Mouse (Mus musculus): ENCODE measurements around the gene Slc39a11. TPM values are rescaled to one million over a fixed set of nuclear protein-coding genes. Genes with fewer than 3 reads are reported as not detected.

Gene Slc39a11
- polyA plus RNA-seq, 1 experiment from 2014 or later, result 18.6 TPM

GRCm38 (mm10) chr11:113611664-113612611 is 37.9 kb downstream of the Slc39a11 start:
- H3K9me3 ChIP-seq (ENCODE audit: control insufficient read depth, low read depth, low read length), result no peaks in the 10 kb centered on the region
- H3K27ac ChIP-seq (ENCODE audit: low read length), result no peak overlapping the region
- WGBS, result 12% methylated on average over 24 of the region's 24 CpGs
- H3K4me3 ChIP-seq (ENCODE audit: low read depth, low read length), result no peak overlapping the region
- H3K27me3 ChIP-seq (ENCODE audit: control insufficient read depth, insufficient read depth, low read length), result no peaks in the 10 kb centered on the region
- H3K9ac ChIP-seq (replicated peaks; ENCODE audit: low read depth, low read length), result no peak overlapping the region
- ATAC-seq (ENCODE audit: insufficient number of reproducible peaks, insufficient read depth, low FRiP score, low read depth), result peak; percentile 71; the same call in 1 of the 2 replicates
- peak overlapping the region; percentile 23 for H3K4me2 ChIP-seq (replicated peaks; ENCODE audit: low read depth, low read length)
- no peaks in the 10 kb centered on the region for H3K36me3 ChIP-seq (ENCODE audit: control insufficient read depth, insufficient read depth, low read length)
- H3K4me1 ChIP-seq (ENCODE audit: control insufficient read depth, insufficient read depth, low read length), result peaks cover 6% of the 10 kb centered on the region; the same call in 1 of the 2 replicates

GRCm38 (mm10) chr11:113611112-113611646 is 38.7 kb downstream of the Slc39a11 start:
- WGBS, result 66% methylated on average over 10 of the region's 10 CpGs
- Histone ChIP-seq H3K4me3 (ENCODE audit: low read depth, low read length) (no peak overlapping the region), H3K27me3 (ENCODE audit: control insufficient read depth, insufficient read depth, low read length) (no peaks in the 10 kb centered on the region), H3K9me3 (ENCODE audit: control insufficient read depth, low read depth, low read length) (no peaks in the 10 kb centered on the region), H3K36me3 (ENCODE audit: control insufficient read depth, insufficient read depth, low read length) (no peaks in the 10 kb centered on the region), H3K9ac (replicated peaks; ENCODE audit: low read depth, low read length) (no peak overlapping the region), H3K4me2 (replicated peaks; ENCODE audit: low read depth, low read length) (no peak overlapping the region), H3K27ac (ENCODE audit: low read length) (no peak overlapping the region), H3K4me1 (ENCODE audit: control insufficient read depth, insufficient read depth, low read length) (peaks cover 6% of the 10 kb centered on the region; the same call in 1 of the 2 replicates)
- ATAC-seq (ENCODE audit: insufficient number of reproducible peaks, insufficient read depth, low FRiP score, low read depth), result no peak

GRCm38 (mm10) chr11:113610266-113610665 is 39.6 kb downstream of the Slc39a11 start:
- Histone ChIP-seq H3K36me3 (ENCODE audit: control insufficient read depth, insufficient read depth, low read length) (no peaks in the 10 kb centered on the region), H3K27ac (ENCODE audit: low read length) (no peak overlapping the region), H3K4me2 (replicated peaks; ENCODE audit: low read depth, low read length) (no peak overlapping the region), H3K9ac (replicated peaks; ENCODE audit: low read depth, low read length) (no peak overlapping the region), H3K9me3 (ENCODE audit: control insufficient read depth, low read depth, low read length) (no peaks in the 10 kb centered on the region), H3K4me1 (ENCODE audit: control insufficient read depth, insufficient read depth, low read length) (peaks cover 6% of the 10 kb centered on the region; the same call in 1 of the 2 replicates), H3K4me3 (ENCODE audit: low read depth, low read length) (no peak overlapping the region), H3K27me3 (ENCODE audit: control insufficient read depth, insufficient read depth, low read length) (no peaks in the 10 kb centered on the region)
- ATAC-seq (ENCODE audit: insufficient number of reproducible peaks, insufficient read depth, low FRiP score, low read depth), result no peak
- 51% methylated on average over 5 of the region's 5 CpGs for WGBS

GRCm38 (mm10) chr11:113609581-113609980 is 40.3 kb downstream of the Slc39a11 start:
- H3K4me3 ChIP-seq (ENCODE audit: low read depth, low read length), result no peak overlapping the region
- H3K27ac ChIP-seq (ENCODE audit: low read length), result no peak overlapping the region
- no peak overlapping the region for H3K4me2 ChIP-seq (replicated peaks; ENCODE audit: low read depth, low read length)
- ATAC-seq (ENCODE audit: insufficient number of reproducible peaks, insufficient read depth, low FRiP score, low read depth), result no peak
- H3K4me1 ChIP-seq (ENCODE audit: control insufficient read depth, insufficient read depth, low read length), result peaks cover 6% of the 10 kb centered on the region; the same call in 1 of the 2 replicates
- no peak overlapping the region for H3K9ac ChIP-seq (replicated peaks; ENCODE audit: low read depth, low read length)
- H3K27me3 ChIP-seq (ENCODE audit: control insufficient read depth, insufficient read depth, low read length), result no peaks in the 10 kb centered on the region
- H3K9me3 ChIP-seq (ENCODE audit: control insufficient read depth, low read depth, low read length), result no peaks in the 10 kb centered on the region
- 56% methylated on average over 5 of the region's 5 CpGs for WGBS
- no peaks in the 10 kb centered on the region for H3K36me3 ChIP-seq (ENCODE audit: control insufficient read depth, insufficient read depth, low read length)

- Histone ChIP-seq H3K27me3 (ENCODE audit: control insufficient read depth, insufficient read depth, low read length) (no peaks in the 10 kb centered on the region), H3K9me3 (ENCODE audit: control insufficient read depth, low read depth, low read length) (no peaks in the 10 kb centered on the region), H3K9ac (replicated peaks; ENCODE audit: low read depth, low read length) (no peak overlapping the region), H3K4me1 (ENCODE audit: control insufficient read depth, insufficient read depth, low read length) (peaks cover 6% of the 10 kb centered on the region; the same call in 1 of the 2 replicates), H3K4me3 (ENCODE audit: low read depth, low read length) (no peak overlapping the region), H3K4me2 (replicated peaks; ENCODE audit: low read depth, low read length) (no peak overlapping the region), H3K36me3 (ENCODE audit: control insufficient read depth, insufficient read depth, low read length) (no peaks in the 10 kb centered on the region), H3K27ac (ENCODE audit: low read length) (no peak overlapping the region)
- ATAC-seq (ENCODE audit: insufficient number of reproducible peaks, insufficient read depth, low FRiP score, low read depth), result no peak
- 98% methylated on average over 12 of the region's 12 CpGs for WGBS
Measured at GRCm38 (mm10) chr11:113607556-113607955, 42.3 kb downstream of the Slc39a11 start.

GRCm38 (mm10) chr11:113601616-113602343 is 48.1 kb downstream of the Slc39a11 start:
- Histone ChIP-seq H3K27ac (ENCODE audit: low read length) (no peak overlapping the region), H3K27me3 (ENCODE audit: control insufficient read depth, insufficient read depth, low read length) (no peaks in the 10 kb centered on the region), H3K9me3 (ENCODE audit: control insufficient read depth, low read depth, low read length) (no peaks in the 10 kb centered on the region), H3K36me3 (ENCODE audit: control insufficient read depth, insufficient read depth, low read length) (no peaks in the 10 kb centered on the region), H3K4me3 (ENCODE audit: low read depth, low read length) (no peak overlapping the region), H3K9ac (replicated peaks; ENCODE audit: low read depth, low read length) (no peak overlapping the region), H3K4me1 (ENCODE audit: control insufficient read depth, insufficient read depth, low read length) (no peaks in the 10 kb centered on the region), H3K4me2 (replicated peaks; ENCODE audit: low read depth, low read length) (no peak overlapping the region)
- ATAC-seq (ENCODE audit: insufficient number of reproducible peaks, insufficient read depth, low FRiP score, low read depth), result peak; percentile 66; the same call in 1 of the 2 replicates
- WGBS, result 62% methylated on average over 12 of the region's 12 CpGs

GRCm38 (mm10) chr11:113600526-113601245 is 49.2 kb downstream of the Slc39a11 start:
- Histone ChIP-seq H3K27me3 (ENCODE audit: control insufficient read depth, insufficient read depth, low read length) (no peaks in the 10 kb centered on the region), H3K9me3 (ENCODE audit: control insufficient read depth, low read depth, low read length) (no peaks in the 10 kb centered on the region), H3K9ac (replicated peaks; ENCODE audit: low read depth, low read length) (no peak overlapping the region), H3K4me2 (replicated peaks; ENCODE audit: low read depth, low read length) (no peak overlapping the region), H3K4me3 (ENCODE audit: low read depth, low read length) (no peak overlapping the region), H3K4me1 (ENCODE audit: control insufficient read depth, insufficient read depth, low read length) (no peaks in the 10 kb centered on the region), H3K36me3 (ENCODE audit: control insufficient read depth, insufficient read depth, low read length) (no peaks in the 10 kb centered on the region), H3K27ac (ENCODE audit: low read length) (no peak overlapping the region)
- WGBS, result 83% methylated on average over 18 of the region's 18 CpGs
- ATAC-seq (ENCODE audit: insufficient number of reproducible peaks, insufficient read depth, low FRiP score, low read depth), result no peak

GRCm38 (mm10) chr11:113597632-113598031 is 52.2 kb downstream of the Slc39a11 start:
- H3K9me3 ChIP-seq (ENCODE audit: control insufficient read depth, low read depth, low read length), result no peaks in the 10 kb centered on the region
- ATAC-seq (ENCODE audit: insufficient number of reproducible peaks, insufficient read depth, low FRiP score, low read depth), result no peak
- WGBS, result 94% methylated on average over 3 of the region's 3 CpGs
- no peaks in the 10 kb centered on the region for H3K4me1 ChIP-seq (ENCODE audit: control insufficient read depth, insufficient read depth, low read length)
- H3K27me3 ChIP-seq (ENCODE audit: control insufficient read depth, insufficient read depth, low read length), result no peaks in the 10 kb centered on the region
- no peak overlapping the region for H3K4me2 ChIP-seq (replicated peaks; ENCODE audit: low read depth, low read length)
- no peak overlapping the region for H3K27ac ChIP-seq (ENCODE audit: low read length)
- no peak overlapping the region for H3K4me3 ChIP-seq (ENCODE audit: low read depth, low read length)
- no peaks in the 10 kb centered on the region for H3K36me3 ChIP-seq (ENCODE audit: control insufficient read depth, insufficient read depth, low read length)
- no peak overlapping the region for H3K9ac ChIP-seq (replicated peaks; ENCODE audit: low read depth, low read length)
